In the genomic region with DNA sequence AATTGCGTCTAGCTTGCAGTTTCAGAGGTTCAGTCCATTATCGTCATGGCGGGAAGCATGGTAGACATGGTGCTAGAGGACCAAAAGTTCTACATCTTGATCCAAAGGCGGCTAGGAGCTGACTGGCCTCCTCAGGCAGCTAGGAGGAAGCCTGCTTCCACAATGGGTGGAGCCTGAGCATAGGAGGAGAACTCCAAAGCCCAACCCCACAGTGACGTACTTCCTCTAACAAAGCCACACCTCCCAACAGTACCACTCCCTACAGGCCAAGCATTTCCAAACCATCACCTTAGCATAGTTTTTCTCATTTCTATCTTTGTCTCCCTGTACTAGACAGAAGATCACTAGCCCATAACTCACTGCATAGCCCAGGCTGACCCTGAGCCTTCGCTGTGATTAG, we compare ENCODE assay signal across 25 mouse cellular contexts.
"Had no signal": no experiment of that assay in that cellular context is flagged by ENCODE, and none has a peak within 500 bp of the region (broad histone marks: within the 10 kb centered on the region; RNA-seq: fewer than 3 reads in every experiment).

No protein-coding gene starts in this region.

- H3K4me1 ChIP-seq: intestine, embryonic 15.5 days; limb, embryonic 10.5 days; limb, embryonic 12.5 days; liver, embryonic 13.5 days had no signal

- H3K9ac ChIP-seq: heart, embryonic 12.5 days; hindbrain, embryonic 14.5 days; intestine, embryonic 15.5 days; limb, embryonic 12.5 days; liver, embryonic 13.5 days had no signal

- H3K27ac ChIP-seq: gastrocnemius, adult 2 months; heart, embryonic 10.5 days; hindbrain, embryonic 14.5 days; intestine, embryonic 15.5 days; layer of hippocampus, adult 2 months; left cerebral cortex, adult 2 months; limb, embryonic 10.5 days; limb, embryonic 12.5 days; liver, embryonic 13.5 days had no signal

- H3K36me3 ChIP-seq: heart, embryonic 10.5 days; heart, embryonic 12.5 days; intestine, embryonic 15.5 days; limb, embryonic 10.5 days; limb, embryonic 12.5 days; liver, embryonic 13.5 days had no signal

- H3K4me3 ChIP-seq: gastrocnemius, adult 2 months; heart, embryonic 10.5 days; heart, embryonic 12.5 days; intestine, embryonic 15.5 days; layer of hippocampus, adult 2 months; left cerebral cortex, adult 2 months; limb, embryonic 10.5 days; limb, embryonic 12.5 days; liver, embryonic 13.5 days had no signal

- H3K27me3 ChIP-seq: heart, embryonic 12.5 days; intestine, embryonic 15.5 days; liver, embryonic 13.5 days had no signal

- H3K4me2 ChIP-seq: heart, embryonic 12.5 days; hindbrain, embryonic 14.5 days; intestine, embryonic 15.5 days; limb, embryonic 12.5 days; liver, embryonic 11.5 days; liver, embryonic 13.5 days had no signal

- H3K9me3 ChIP-seq: heart, embryonic 10.5 days; heart, embryonic 12.5 days; intestine, embryonic 15.5 days; limb, embryonic 10.5 days; limb, embryonic 12.5 days; liver, embryonic 13.5 days had no signal

- DNase-seq: gastrocnemius, adult 2 months; gastrocnemius, postnatal 10 days; gastrocnemius, postnatal 25 days; heart, adult 18-20 months; heart, postnatal 10 days; heart, postnatal 36 days; kidney, adult 18-20 months; kidney, adult 8-10 months; kidney, postnatal 10 days; kidney, postnatal 25 days; kidney, postnatal 4 days; liver; liver, embryonic 13.5 days had no signal

- ATAC-seq: hindbrain, embryonic 16.5 days; inflammation-experienced regulatory T-cells, adult 6 months; intestine, embryonic 15.5 days; intestine, postnatal 0 days had no signal
